Mouse (Mus musculus) cerebellum, adult (tissue): ENCODE results near the gene Stk10.

ENCODE experiments used
- ATAC-seq: cut with Nextera tagmentation; 2 replicates; pipeline ENCODE4 v1.9.2; 2017; ENCODE audit warnings: mild to moderate bottlenecking, moderate library complexity, mixed read lengths; ENCODE audit not compliant: insufficient number of reproducible peaks, low FRiP score, low TSS enrichment

Stk10 gene

DNA sequence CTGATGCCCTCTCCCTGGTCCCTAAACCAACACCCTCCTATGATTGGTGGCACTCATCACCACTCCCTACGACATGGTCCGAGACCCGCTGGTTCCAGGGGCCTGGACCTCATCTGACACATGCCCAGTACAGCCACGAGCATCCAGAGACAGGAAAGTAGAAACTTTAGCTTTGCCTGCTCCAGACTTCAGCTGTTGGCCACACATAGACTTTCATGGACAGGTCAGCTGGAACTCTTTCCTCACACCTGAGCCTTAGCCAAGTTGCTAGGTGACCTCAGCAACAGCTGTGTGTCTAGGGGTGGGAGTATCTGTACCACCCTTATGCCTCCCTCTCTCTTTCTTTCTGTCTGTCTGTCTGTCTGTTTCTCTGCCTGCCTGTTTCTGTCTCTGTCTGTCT, 15.1 kb downstream of the Stk10 start:
- ATAC-seq: no peak

DNA sequence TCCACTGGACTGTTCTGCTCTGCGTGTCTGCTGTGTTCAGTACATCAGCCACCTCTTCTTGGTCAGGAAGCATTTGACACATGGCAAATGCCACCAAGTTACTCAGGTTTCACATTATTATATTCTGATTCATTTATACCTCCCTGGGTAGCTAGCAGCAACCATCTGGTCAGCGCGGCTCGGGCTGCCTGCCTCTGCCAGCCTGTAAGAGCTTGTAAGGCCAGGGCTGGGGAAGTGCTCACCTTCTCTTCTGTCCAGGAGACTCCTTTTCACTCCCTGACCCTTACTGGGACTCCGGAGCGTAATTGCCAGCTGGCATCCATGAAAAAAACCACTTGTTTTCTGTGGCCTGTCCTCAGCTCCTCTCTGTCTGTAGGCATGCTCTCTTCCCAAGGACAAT, 16.1 kb downstream of the Stk10 start:
- peak; percentile 75; the same call in 1 of the 2 replicates for ATAC-seq

DNA sequence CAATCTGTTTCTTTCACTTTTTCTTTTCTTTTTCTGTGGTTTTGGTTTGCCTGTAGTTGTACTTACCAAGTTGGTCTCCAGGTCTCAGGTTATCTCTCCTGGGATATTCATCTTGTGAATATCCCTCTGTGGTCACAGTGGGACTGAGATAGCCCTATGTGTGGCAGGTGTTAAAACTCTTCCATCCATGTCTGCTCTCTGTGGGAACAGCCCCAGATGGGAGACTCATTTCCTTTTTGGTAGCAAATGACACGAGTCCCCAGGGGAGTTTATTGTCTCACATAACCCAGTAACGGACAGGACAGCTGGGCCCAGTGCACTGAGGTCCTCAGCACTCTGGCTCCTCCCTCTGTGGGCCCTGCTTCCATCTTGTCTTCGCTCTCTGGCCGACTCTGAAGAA, 17.0 kb downstream of the Stk10 start:
- ATAC-seq: no peak

DNA sequence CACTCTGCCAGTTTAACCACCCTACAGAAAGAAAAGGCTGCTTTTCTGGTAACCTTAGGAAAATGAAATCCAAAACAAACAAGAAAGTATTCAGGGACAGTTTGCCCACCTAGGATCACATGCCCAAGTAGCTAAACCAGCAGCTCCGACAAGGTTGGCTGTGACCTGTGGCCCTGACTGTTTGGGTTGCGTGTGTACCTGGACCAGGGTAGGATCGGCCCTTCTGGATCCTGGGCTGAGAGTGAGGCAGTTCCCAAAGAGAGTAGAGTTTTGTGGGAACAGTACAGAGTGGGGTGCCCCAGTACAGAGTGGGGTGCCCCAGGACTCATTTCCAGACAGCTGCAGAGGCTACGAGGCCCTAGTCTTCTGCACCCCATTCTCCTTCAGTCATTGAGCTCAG, 18.0 kb downstream of the Stk10 start:
- no peak for ATAC-seq

DNA sequence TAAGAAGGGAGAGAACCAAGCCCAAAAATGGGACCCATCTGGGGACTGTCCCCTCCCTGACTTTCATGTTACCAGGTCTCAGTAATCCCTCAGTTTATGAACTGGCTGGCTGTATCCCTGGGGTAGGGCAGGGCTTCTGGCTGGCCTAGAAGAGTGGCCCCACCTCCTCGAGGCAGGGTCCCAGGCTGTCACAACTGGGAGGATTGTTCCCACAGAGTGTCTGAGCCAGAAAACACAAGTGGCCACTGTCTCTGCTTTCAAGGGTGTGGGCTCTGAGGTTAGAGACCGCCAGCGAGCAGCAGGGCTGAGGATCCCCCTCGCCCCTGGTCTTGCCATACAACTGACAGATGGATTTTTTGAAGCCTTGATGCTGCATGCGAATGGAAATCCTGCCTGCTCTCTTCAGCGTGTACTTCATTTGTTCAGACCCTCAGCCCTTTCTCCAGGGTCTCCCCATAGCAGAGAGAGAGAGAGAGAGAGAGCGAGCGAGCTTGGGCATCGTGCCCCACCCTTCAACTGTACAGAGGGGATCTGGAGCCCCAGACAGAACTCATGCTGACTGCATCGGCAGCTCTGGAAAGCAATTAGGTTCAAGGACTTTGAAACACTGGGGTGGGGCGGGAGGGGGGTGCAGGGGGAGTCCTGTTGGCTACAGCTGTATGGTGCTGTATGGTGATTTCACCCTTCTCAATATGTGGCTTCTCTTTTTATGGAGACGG, 18.6 kb downstream of the Stk10 start:
- no peak for ATAC-seq

DNA sequence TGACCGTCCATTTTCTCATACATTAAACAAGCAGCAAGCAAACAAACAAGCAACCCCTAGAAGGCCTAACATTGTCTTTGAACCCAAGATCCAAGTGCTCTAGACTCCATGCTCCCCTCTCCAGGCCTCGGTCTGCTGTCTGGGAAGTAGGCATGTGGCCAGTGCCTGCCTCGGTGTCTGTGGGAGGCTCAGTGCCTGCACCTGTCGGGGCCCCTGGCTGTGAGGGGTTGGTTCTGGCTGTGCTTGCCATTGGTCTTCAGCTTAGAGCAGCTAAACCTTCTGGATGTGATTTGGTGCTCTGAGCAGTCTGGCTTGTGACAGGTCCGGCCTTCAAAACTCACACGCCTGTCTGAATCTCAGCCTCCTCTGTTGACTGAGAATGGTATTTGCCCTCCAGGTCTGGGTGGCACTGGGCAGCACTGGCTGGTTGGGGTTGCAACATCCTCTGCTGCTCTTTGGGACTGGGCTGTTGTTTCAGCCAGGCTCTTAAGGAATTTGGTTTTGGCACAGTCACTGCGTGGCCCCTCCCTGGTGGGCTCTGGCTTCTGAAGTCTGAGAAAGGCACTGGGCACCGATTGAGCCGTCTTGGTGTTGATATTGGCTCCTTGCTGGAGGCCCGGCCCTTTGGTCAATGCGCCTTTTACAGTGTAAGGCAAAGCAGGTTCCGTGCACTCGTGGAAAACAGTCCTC, 19.4 kb downstream of the Stk10 start:
- no peak for ATAC-seq

DNA sequence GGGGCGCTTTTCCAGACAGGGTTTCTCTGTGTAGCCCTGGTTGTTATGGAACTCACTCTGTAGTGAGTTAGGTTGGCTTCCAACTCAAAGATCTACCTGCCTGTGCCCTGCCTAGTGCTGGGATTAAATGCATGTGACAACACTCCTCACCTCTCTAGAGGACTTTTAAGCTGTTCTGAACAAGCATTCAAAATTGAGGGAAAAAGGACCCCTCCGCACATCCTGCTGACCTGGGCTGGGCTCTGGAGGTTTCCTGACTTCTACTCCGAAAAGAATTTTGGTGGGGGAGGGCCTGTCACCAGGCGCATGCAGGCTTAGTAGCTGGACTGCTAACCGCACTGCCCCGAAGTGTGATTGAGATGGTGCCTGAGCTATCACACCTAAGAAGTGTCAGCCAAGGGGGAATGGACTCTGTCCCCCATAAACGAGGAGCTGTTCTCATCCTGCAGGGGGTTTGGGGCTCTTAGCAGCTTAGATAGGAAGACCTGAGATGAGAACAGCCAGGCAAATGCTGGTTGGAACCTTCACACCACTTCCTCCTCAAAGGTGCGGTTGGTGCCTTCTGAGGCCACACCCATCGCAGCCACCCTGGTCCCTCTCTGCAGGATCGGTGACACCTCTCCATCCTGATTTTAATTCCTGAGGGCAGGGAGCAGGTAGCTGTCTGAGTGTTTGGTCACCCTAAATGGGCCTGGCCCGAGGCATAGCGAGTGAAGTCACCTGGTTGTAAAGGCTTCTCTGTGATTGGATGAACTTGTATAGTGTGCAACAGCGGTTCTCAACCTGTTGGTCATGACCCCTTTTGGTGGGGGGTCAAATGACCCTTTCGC, 20.4 kb downstream of the Stk10 start:
- ATAC-seq: no peak

DNA sequence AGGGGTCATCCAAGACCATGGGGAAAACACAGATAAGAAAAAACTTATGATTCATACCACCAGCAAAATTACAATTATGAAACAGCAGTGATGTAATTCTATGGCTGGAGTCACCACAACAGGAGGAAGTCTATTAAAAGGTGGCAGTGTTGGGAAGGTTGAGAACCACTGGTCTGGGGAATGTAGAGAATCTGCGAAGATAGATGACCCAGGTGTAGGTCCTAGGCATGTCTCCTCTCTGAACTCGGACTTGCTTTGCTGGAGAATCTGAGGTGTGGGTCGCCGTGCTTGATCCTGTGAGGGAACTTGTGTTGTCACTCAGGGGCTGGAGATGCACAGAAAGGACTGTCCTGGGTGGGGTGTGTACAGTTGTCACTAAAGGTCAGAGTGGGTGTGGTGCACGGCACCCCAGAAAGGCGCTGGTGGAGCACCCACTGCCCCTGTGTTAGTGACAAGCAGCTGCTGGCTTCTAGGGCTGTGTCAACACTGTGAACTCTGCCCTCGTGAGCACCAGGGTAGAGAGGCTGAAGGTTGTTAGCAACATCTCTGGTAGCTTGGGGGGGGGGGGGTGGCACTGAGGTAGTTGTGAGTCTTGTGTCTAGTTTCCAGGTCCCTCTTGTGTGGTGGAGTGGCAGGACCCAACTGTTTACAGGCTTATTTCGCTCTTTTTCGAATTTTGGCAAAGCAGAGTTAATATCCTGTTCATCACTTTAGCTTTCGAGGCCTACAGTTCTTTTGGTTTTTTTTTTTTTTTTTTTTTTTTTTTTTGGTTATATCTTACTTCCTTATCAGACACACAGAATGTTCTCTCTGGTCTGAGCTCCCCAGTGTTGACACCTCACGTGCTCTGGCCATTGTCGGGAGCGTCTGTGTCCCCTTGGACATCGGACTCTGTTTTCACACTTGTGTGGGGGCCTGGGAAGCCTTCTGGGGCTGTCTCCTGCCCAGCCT, 21.3 kb downstream of the Stk10 start:
- no peak for ATAC-seq

DNA sequence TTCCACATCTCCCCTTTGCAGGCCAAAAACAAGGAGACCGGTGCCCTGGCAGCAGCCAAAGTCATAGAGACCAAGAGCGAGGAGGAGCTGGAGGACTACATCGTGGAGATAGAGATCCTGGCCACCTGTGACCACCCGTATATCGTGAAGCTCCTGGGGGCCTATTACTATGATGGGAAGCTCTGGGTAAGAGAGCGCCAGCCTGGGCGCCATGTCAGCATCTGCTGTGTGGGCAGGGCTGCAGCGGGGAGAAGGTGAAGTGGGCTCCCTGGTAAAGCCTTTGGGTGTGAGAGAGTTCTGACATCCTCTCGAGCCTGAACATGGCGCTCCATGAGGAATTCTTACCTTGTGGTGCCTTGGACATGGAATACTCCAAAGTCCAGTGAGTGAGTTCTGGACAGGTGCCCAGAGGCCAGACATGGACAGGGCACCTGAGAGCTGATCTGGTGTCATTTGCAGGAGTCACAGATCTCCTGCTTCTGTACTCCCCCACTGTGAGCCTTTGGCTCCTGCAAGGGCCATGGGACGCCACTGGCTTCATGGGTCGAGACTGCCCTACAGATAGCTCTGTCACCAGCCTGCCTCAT, 22.1 kb downstream of the Stk10 start:
- no peak for ATAC-seq

DNA sequence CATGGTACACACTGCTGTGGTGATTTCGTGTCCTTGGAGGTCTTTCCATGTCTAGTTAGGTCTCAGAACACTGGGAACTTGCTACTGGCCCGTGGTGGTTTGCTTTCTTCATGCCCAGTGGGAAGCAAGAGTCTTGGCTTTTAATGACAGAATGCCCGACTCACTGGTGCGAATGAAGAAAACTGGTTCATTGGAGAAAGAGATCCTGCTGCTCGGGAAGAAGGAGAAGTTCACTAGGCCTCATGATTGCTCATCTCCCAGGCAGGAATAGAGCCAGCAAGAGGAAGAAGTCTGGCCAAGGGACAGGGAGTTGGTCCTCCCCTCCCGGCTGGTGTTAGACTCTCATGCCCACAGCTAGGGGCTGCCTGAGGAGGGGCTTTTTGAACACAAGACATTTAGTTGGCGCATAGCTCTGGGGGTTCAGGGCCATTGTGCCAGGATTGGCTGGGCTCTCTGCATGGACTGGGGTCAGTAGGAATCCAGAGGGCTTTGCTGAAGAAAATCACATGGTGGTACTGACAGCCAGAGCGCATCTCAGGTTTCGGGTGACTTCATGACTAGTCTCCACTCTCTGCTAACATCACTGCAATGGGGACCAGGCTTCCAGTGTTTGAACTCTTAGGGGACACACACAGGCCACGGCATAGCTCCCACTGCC, 23.4 kb downstream of the Stk10 start:
- ATAC-seq: no peak

DNA sequence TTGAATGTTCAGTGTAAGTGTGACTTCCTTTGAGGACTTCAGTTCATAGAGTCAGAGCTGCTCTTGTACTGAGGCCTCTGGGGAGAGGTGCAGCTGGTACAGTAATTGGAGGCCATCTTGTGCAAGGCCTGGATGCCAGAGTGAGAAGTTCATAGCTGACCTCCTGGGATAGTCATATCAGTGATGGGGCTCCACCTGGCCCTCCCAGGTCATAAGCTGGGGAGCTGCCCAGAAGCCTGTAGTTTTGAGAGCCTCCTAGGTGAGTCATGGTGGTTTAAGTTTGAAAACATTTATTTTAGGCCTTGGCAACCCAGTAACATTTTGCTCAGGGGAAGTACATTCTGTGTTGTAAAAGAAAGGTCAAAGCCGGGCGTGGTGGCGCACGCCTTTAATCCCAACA, 24.9 kb downstream of the Stk10 start:
- ATAC-seq: no peak

DNA sequence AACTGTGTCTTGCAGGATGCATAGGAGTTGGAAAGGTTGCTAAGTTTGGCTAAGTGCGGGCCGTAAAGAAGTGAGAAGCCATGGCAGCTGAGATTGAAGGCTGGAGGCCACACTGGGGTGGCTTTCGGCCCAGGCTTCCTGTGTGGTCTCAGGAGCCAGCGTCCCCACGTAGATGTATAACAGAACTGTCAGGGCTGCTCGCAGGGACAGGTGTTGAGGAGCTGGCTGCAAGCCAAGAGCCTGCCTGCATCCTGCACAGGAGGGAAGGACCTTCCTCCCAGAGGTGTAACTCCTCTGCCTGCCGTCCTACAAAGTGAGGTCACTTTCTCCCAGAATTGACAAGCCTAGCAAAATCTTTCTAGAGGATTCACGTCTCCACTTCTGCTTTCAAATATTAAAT, 25.6 kb downstream of the Stk10 start:
- ATAC-seq: no peak

DNA sequence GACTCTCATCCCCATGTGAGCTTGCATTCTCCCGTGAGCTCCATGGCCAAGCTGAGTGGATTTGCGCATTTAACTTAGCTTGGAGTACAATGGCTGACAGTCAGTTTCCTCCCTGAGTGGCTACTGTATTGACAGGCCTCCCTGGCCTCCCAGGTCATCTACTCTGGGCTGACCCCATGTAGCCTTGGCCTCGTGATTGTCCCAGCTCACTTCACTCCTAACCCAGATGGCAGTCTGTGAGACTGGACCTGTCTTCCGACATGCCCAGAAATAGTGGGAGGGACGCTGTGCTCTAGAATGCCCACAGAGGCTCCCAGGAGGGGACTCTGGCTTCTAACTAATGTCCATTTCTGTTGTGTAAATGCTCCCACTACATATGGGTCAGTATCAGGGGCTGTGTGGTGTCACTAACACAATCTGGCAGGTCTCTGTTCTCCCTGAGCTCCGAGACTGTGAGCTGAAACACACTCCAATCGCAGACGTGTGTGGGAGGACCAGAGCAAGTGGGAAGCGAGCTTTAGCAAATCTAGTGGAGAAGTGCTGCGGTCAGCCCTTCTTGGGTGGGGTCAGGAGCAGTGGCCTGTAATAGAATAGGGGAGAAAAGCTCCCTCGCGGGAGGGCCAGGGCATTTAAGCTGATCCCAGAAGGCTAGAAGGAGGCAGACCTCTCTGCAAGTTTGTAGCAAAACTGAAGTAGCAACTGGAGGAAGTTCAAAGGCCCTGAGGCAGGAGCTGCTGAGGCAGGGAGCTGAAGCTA, 27.1 kb downstream of the Stk10 start:
- no peak for ATAC-seq

DNA sequence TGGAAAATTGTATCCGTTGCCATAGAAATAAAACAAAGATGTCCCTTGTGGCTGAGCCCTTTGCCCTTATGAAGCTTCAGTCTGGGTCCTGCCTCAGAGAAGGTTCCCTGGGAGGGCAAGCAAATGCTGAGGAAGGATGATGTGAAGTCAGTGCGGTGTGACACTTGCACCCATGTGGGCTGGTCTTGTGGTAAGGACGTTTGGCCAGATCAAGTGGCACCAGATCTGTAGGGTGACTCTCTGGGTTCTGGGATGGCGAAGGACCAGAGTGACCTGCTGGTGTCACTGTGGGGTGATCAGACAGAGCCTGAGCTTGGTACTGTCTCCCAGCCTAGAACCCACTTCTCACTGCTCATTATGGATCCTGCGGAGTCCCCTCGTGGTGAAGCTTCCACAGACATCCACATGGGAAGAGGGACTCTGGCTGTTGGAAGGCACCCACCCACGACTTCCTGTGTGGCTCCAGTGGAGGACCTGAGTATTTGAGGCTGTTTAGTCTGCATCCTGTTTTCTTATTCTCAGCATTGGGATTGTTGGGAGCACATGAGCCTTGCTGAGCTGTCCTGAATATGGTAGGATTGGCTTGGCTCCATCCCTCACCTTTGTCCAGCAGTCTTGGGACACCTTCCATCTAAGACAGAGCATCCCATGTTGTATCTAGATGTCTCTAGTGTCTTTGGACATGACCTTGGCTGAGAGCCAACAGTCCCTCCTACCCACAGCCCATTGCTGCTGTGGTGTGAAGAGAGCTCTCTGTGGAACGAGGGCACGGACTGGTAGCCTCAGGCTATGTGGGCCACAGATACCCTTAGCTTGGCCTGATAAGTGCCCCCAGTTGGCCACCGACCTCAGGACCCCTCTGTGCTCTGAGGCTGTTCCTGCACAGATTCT, 28.6 kb downstream of the Stk10 start:
- ATAC-seq: no peak

DNA sequence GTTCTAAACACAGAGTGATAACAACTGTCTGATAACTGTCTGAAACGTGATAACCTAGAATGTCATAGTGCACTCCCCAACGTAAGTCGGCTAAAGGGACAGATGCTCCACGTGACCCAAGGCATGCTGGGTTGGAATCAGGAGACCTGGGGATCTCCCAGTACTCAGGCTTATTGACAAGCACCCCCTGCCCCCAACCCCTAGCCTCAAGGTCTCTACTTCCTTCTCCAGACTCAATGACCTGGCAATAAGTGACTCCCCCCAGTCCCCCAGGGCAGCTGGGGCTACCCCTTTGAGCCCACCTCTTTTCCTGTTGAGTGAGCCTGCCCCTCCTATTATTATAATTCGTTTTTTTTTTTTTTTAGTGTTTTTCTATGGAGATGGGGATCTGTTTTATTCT, 29.6 kb downstream of the Stk10 start:
- no peak for ATAC-seq

DNA sequence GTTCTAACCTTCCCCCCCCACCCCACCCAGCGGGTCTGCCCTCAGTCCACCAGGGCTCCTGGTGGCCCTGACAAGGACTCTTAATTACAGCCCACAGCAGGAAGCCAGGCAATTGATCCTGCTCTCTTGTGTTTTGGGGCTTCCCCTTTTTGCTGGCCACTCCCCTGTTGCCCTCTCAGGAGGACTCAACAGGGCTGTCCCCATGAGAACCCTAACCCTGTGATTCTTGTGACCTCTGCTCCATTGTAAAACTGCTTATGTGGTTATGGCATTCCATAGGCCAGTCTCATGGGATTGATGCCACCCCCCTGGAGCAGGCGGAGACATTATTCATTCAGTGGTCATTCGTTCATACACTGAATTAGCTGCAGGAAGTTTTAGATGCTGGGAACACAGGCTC, 30.6 kb downstream of the Stk10 start:
- ATAC-seq: no peak

DNA sequence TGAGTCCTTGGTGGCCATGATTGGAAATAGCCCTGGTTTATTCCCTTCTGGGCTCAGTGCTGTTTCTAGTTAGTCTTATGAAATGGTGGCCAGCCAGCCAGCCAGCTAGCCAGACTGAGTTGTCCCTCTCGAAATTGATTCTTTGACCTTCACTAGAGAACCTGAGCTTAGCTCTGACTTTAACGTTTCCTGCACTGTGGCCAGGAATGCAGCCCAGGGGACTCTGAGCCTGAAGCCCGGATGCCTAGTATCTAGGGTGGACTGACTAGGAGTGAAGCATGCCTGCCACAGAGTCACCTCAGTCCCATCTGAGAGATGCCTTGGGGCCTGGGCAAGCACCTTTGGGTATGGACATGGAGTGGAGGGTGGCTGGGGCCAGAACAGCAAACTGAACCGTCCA, 31.5 kb downstream of the Stk10 start:
- ATAC-seq: no peak

DNA sequence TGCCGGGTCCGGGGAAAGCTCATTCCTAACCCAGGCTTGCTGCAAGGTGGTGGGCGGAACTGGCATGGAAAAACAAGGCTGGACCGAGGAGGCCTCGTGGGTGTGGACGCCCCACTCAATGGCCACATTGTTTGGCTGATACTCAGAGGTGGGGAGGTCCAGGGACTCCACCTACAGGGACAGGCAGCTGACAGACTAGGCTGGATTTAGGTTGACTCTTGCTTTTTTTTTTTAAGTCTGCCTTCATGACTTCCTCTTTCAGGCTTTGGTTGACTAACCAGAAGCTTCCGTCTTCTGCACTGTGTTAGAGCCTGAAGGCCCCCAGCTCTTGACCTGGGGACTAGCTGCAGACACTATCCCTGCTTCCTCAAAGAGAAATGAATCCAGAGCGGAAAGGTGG, 32.0 kb downstream of the Stk10 start:
- ATAC-seq: no peak
